Mouse (Mus musculus) kidney, postnatal 0 days (tissue): ENCODE results near the gene Tenm3. TPM values are rescaled to one million over a fixed set of nuclear protein-coding genes. Genes with fewer than 3 reads are reported as not detected.

Experiments
- ATAC-seq: fragments of 200-750 bp; cut with Nextera tagmentation; replicated peaks from 2 replicates; pipeline ENCODE4 v1.8.0; 2017; ENCODE audit warnings: low read depth, moderate number of reproducible peaks, moderate TSS enrichment, moderate library complexity; ENCODE audit not compliant: low FRiP score
- DNase-seq: peaks from one replicate; pipeline ENCODE4 v3.0.0-alpha.2; 2016; ENCODE audit warnings: low spot score
- H3K27ac ChIP-seq: fragments of 300-500 bp; sonication (generic); 2 replicates; pipeline ENCODE4 v1.5.1; 2014; ENCODE audit warnings: mild to moderate bottlenecking
- H3K27me3 ChIP-seq: fragments of 300-500 bp; sonication (generic); 2 replicates; pipeline ENCODE4 v1.6.1; 2014; ENCODE audit warnings: low read length, mixed read lengths; ENCODE audit not compliant: insufficient read depth
- H3K36me3 ChIP-seq: fragments of 300-500 bp; sonication (generic); 2 replicates; pipeline ENCODE4 v1.6.1; 2014; ENCODE audit warnings: low read length, mixed read lengths; ENCODE audit not compliant: insufficient read depth
- H3K4me1 ChIP-seq: fragments of 300-500 bp; sonication (generic); replicated peaks from 2 replicates; pipeline ENCODE4 v1.6.1; 2014; ENCODE audit warnings: antibody characterized with exemption, low read length, mixed read lengths; ENCODE audit not compliant: insufficient read depth
- H3K4me2 ChIP-seq: fragments of 300-500 bp; sonication (generic); 2 replicates; pipeline ENCODE4 v1.6.1; 2014; ENCODE audit warnings: mild to moderate bottlenecking, low read length, moderate library complexity, mixed read lengths
- H3K4me3 ChIP-seq: fragments of 300-500 bp; sonication (generic); replicated peaks from 2 replicates; pipeline ENCODE4 v1.5.1; 2014; ENCODE audit warnings: low read depth, low read length
- H3K9ac ChIP-seq: fragments of 300-500 bp; sonication (generic); 2 replicates; pipeline ENCODE4 v1.6.1; 2014; ENCODE audit warnings: low read depth, low read length
- H3K9me3 ChIP-seq: fragments of 300-500 bp; sonication (generic); replicated peaks from 2 replicates; pipeline ENCODE4 v1.6.1; 2016; ENCODE audit warnings: low read length, inconsistent platforms, mixed read lengths
- CTCF ChIP-seq: IDR thresholded peaks from 2 replicates; pipeline ENCODE4 v1.5.1; 2016; ENCODE audit warnings: antibody characterized with exemption, low read depth, mild to moderate bottlenecking, moderate library complexity
- WGBS: fragments of 180-500 bp; shearing (Covaris S2); extraction: QIAGEN DNeasy Blood & Tissue Kit; methylation state at CpG from one replicate; pipeline ENCODE4 v1.1.7; 2014; 5-methylcytosine and 5-hydroxymethylcytosine counted together
- polyA plus RNA-seq: library from polyadenylated mRNA; unstranded; fragments of >200 nt; fragmentation: Nextera tagmentation; extraction: Ambion mirVana; gene quantifications from 2 replicates; pipeline ENCODE4 v1.2.1, GENCODE M21; 2015

Tenm3 gene
- polyA plus RNA-seq, 1 experiment from 2014 or later = 15.3 TPM

DNA sequence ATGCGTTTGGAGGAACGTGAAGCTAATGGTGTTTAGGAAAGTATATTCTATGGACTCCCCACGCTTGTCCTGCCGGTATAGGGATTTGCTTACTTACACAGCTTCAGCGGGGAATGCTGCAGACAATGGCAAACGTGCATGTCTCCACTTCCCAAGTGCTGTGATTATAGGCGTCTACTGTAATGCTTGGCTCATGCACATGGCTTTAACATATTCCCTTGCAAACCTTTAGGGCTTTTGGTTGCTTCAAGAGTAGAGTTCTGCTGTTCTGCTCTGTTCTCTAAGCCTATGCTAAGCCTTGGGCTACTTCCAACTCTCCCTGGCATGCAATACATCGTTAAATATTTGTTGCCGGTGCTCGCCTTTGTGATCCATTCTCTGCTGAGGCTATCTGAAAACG lies 102.8 kb downstream of the Tenm3 start:
- no peaks in the 10 kb centered on the region for H3K36me3 ChIP-seq
- no peak overlapping the region for H3K27ac ChIP-seq
- no peak for ATAC-seq
- no peak overlapping the region for H3K4me2 ChIP-seq
- no peaks in the 10 kb centered on the region for H3K9me3 ChIP-seq
- H3K4me3 ChIP-seq = no peak overlapping the region
- DNase-seq = no peak
- no peak overlapping the region for H3K9ac ChIP-seq
- WGBS = 56% methylated on average over 11 of the region's 11 CpGs
- H3K27me3 ChIP-seq = no peaks in the 10 kb centered on the region
- H3K4me1 ChIP-seq = peaks cover 6% of the 10 kb centered on the region; the same call in 1 of the 2 replicates
- TF ChIP-seq CTCF = no peak

- H3K27me3 ChIP-seq = no peaks in the 10 kb centered on the region
Measured at GRCm38 (mm10) chr8:48740147-48740881, 103.4 kb downstream of the Tenm3 start.

GRCm38 (mm10) chr8:48733731-48734130 lies 110.0 kb downstream of the Tenm3 start:
- WGBS = 61% methylated on average over 10 of the region's 10 CpGs
- no peak for TF ChIP-seq CTCF
- DNase-seq = no peak

More at GRCm38 (mm10) chr8:48740147-48740881, 103.4 kb downstream of the Tenm3 start:
- DNase-seq (no peak), ATAC-seq (no peak)
- Histone ChIP-seq H3K4me1 (peaks cover 6% of the 10 kb centered on the region; the same call in 1 of the 2 replicates), H3K9ac (no peak overlapping the region), H3K36me3 (no peaks in the 10 kb centered on the region), H3K9me3 (no peaks in the 10 kb centered on the region), H3K4me3 (no peak overlapping the region), H3K27ac (no peak overlapping the region), H3K4me2 (no peak overlapping the region)
- whole genome bisulfite sequencing = 75% methylated on average over 23 of the region's 23 CpGs
- no peak for TF ChIP-seq CTCF

GRCm38 (mm10) chr8:48733057-48733456 lies 110.7 kb downstream of the Tenm3 start:
- Histone ChIP-seq H3K4me1 (no peaks in the 10 kb centered on the region), H3K36me3 (no peaks in the 10 kb centered on the region), H3K4me2 (no peak overlapping the region), H3K9ac (no peak overlapping the region), H3K9me3 (no peaks in the 10 kb centered on the region), H3K27ac (no peak overlapping the region), H3K27me3 (no peaks in the 10 kb centered on the region), H3K4me3 (no peak overlapping the region)
- 50% methylated on average over 4 of the region's 4 CpGs for WGBS
- no peak for TF ChIP-seq CTCF
- no peak for ATAC-seq
- DNase-seq = no peak

More at GRCm38 (mm10) chr8:48733731-48734130, 110.0 kb downstream of the Tenm3 start:
- H3K27ac ChIP-seq = no peak overlapping the region
- H3K9ac ChIP-seq = no peak overlapping the region
- no peak overlapping the region for H3K4me2 ChIP-seq
- no peaks in the 10 kb centered on the region for H3K27me3 ChIP-seq
- H3K4me1 ChIP-seq = no peaks in the 10 kb centered on the region
- ATAC-seq = no peak
- H3K36me3 ChIP-seq = no peaks in the 10 kb centered on the region
- H3K9me3 ChIP-seq = no peaks in the 10 kb centered on the region
- no peak overlapping the region for H3K4me3 ChIP-seq

- ATAC-seq (no peak), DNase-seq (no peak)
- Histone ChIP-seq H3K9ac (no peak overlapping the region), H3K9me3 (no peaks in the 10 kb centered on the region), H3K27ac (no peak overlapping the region), H3K27me3 (no peaks in the 10 kb centered on the region), H3K4me3 (no peak overlapping the region), H3K4me1 (no peaks in the 10 kb centered on the region), H3K4me2 (no peak overlapping the region), H3K36me3 (no peaks in the 10 kb centered on the region)
- 71% methylated on average over 6 of the region's 6 CpGs for WGBS
- no peak for TF ChIP-seq CTCF
Measured at GRCm38 (mm10) chr8:48730701-48731100, 113.0 kb downstream of the Tenm3 start.

DNA sequence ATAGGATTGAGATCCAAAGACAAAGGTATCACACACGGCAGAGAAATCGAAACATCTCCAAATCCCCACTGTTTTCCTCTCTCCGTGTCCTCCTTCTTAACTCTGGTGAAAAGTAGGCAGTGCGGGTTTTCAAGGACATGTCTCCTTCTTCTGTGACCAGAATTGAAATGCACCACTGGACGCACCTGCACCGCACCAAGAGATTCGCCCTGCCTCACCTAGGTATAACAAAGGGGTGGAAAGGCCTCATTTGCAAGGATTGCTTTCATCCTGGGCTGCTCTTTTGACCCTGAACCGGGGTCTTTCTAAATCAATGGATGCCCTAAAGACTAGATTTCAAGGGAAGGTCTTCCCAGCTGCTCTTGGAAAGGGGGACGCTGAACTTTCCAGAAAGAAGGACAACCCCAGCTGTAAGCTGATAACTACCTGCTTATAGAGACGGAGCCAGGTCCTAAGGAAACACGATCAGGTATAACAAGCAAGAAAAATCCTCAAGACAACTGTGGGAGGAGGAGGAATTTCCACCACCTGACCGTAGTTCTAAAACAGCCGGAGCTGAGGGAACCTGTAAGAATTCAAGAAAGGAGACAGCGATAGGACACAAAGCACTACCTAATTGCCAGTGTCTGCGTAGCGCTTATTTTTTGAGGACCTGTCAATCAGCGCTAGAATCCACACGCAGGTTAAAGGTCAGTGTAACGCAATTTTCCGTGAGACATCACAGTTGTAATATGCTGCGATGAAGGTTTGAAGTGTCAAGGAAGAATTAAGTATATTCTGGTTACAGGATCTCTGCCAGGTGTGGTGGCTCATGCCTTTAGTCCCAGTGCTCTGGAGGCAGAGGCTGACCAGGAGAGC lies 114.7 kb downstream of the Tenm3 start:
- no peak overlapping the region for H3K27ac ChIP-seq
- H3K4me2 ChIP-seq = no peak overlapping the region
- no peak for DNase-seq
- WGBS = 68% methylated on average over 21 of the region's 21 CpGs
- H3K9ac ChIP-seq = no peak overlapping the region
- no peaks in the 10 kb centered on the region for H3K9me3 ChIP-seq
- H3K4me3 ChIP-seq = no peak overlapping the region
- H3K36me3 ChIP-seq = no peaks in the 10 kb centered on the region
- no peaks in the 10 kb centered on the region for H3K27me3 ChIP-seq
- ATAC-seq = no peak
- TF ChIP-seq CTCF = no peak
- no peaks in the 10 kb centered on the region for H3K4me1 ChIP-seq
